Mouse (Mus musculus): ENCODE measurements around the gene Pax2.

- TF ChIP-seq CTCF (IDR thresholded peaks at IDR 0.05; ENCODE audit: low read depth) = no peak
- TF ChIP-seq EP300 (optimal IDR thresholded peaks at IDR 0.05) = no peak
Measured at GRCm38 (mm10) chr19:44876529-44876928, 120.7 kb downstream of the Pax2 start.

Data from stomach, postnatal 0 days (tissue).